Mouse (Mus musculus) liver, postnatal 0 days (tissue): ENCODE results near the gene Akap7. TPM values are rescaled to one million over a fixed set of nuclear protein-coding genes. Genes with fewer than 3 reads are reported as not detected.

Source experiments
- ATAC-seq: fragments of 200-750 bp; cut with Nextera tagmentation; 2 replicates; pipeline ENCODE4 v1.8.0; 2017; ENCODE audit warnings: mild to moderate bottlenecking, moderate library complexity
- DNase-seq: peaks from one replicate; pipeline ENCODE4 v3.0.0-alpha.2; 2016
- H3K27ac ChIP-seq: fragments of 300-500 bp; sonication (generic); 2 replicates; pipeline ENCODE4 v1.5.1; 2014; ENCODE audit warnings: antibody characterized with exemption, moderate library complexity, mild to moderate bottlenecking, low read depth
- H3K27me3 ChIP-seq: fragments of 300-500 bp; sonication (generic); 2 replicates; pipeline ENCODE4 v1.6.1; 2014; ENCODE audit warnings: low read length, control low read depth, mixed read lengths; ENCODE audit not compliant: insufficient read depth
- H3K36me3 ChIP-seq: fragments of 300-500 bp; sonication (generic); replicated peaks from 2 replicates; pipeline ENCODE4 v1.6.1; 2014; ENCODE audit warnings: mild to moderate bottlenecking, control low read depth, low read length, moderate library complexity, mixed read lengths; ENCODE audit not compliant: insufficient read depth
- H3K4me1 ChIP-seq: fragments of 300-500 bp; sonication (generic); 2 replicates; pipeline ENCODE4 v1.6.1; 2014; ENCODE audit warnings: antibody characterized with exemption, mild to moderate bottlenecking, control low read depth; ENCODE audit not compliant: insufficient read depth
- H3K4me2 ChIP-seq: fragments of 300-500 bp; sonication (generic); 2 replicates; pipeline ENCODE4 v1.6.1; 2014; ENCODE audit warnings: low read depth, mild to moderate bottlenecking, low read length, moderate library complexity, mixed read lengths
- H3K4me3 ChIP-seq: fragments of 300-500 bp; sonication (generic); 2 replicates; pipeline ENCODE4 v1.5.1; 2014; ENCODE audit warnings: low read depth, low read length
- H3K9ac ChIP-seq: fragments of 300-500 bp; sonication (generic); replicated peaks from 2 replicates; pipeline ENCODE4 v1.6.1; 2014; ENCODE audit warnings: mild to moderate bottlenecking, moderate library complexity
- H3K9me3 ChIP-seq: fragments of 300-500 bp; sonication (generic); 2 replicates; pipeline ENCODE4 v1.6.1; 2016; ENCODE audit warnings: mild to moderate bottlenecking, control low read depth, low read length, mixed read lengths
- CTCF ChIP-seq: sonication (generic); IDR thresholded peaks from 2 replicates; pipeline ENCODE4 v1.5.1; 2016; ENCODE audit warnings: antibody characterized with exemption, low read depth
- EP300 ChIP-seq: IDR thresholded peaks from 2 replicates; pipeline ENCODE4 v1.6.1; 2016; ENCODE audit warnings: antibody characterized with exemption, low read depth, mild to moderate bottlenecking
- WGBS: fragments of 180-500 bp; shearing (Covaris S2); extraction: QIAGEN DNeasy Blood & Tissue Kit; methylation state at CpG from one replicate; pipeline ENCODE4 v1.1.7; 2014; ENCODE audit not compliant: insufficient replicate concordance; 5-methylcytosine and 5-hydroxymethylcytosine counted together
- polyA plus RNA-seq: library from polyadenylated mRNA; unstranded; fragments of >200 nt; fragmentation: Nextera tagmentation; extraction: Ambion mirVana; gene quantifications from 2 replicates; pipeline ENCODE4 v1.2.1, GENCODE M21; 2015

Akap7 gene
- polyA plus RNA-seq, 1 experiment from 2014 or later: 15.9 TPM

DNA sequence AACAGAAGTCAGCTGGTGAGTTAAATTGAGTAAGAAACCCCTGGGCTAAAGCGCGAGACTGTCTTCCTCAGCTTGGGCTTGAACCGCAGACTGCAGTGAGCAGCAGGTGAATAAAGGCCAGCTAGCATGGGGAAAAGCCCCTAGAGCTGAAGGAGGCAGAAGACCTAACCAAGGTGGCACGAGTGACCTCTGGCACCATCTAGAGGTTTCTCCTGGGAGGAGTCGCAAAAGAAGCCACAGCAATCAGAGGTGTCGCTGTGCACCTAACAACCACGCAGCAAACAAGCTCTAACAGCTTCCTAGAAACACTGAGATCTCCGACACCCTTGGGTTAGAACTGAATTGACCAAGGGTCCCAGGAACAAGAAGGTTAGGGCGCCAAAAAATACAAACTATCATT, 68.5 kb downstream of the Akap7 start:
- H3K9ac ChIP-seq: no peak overlapping the region
- H3K36me3 ChIP-seq: no peaks in the 10 kb centered on the region
- no peak for ATAC-seq
- whole genome bisulfite sequencing: 34% methylated on average over 9 of the region's 9 CpGs
- no peak overlapping the region for H3K4me3 ChIP-seq
- peak; percentile 29 for DNase-seq
- H3K27me3 ChIP-seq: no peaks in the 10 kb centered on the region
- H3K9me3 ChIP-seq: no peaks in the 10 kb centered on the region
- H3K27ac ChIP-seq: no peak overlapping the region
- TF ChIP-seq EP300 (no peak), CTCF (peak; percentile 63)
- no peak overlapping the region for H3K4me2 ChIP-seq
- H3K4me1 ChIP-seq: no peaks in the 10 kb centered on the region

DNA sequence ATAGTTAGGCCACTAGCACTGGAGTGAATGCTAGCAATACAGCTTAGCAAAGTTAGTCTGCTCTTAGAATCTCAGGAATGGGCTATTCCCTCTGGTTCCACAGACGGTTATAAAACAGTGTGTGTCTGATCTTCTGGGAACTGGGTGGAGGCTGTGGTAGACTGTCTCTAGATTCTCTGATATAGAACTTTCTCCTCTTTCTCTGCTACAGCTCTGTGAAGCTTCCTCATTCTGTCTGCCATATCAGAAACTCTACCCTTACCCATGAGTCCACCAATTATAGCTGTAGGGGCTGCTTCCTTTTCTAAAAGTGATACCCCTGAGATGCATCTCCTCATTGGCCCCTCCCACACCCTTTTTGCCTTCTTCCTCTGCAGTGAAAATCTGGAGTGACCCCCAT, 73.6 kb downstream of the Akap7 start:
- H3K36me3 ChIP-seq: no peaks in the 10 kb centered on the region
- no peak overlapping the region for H3K4me2 ChIP-seq
- H3K9ac ChIP-seq: no peak overlapping the region
- no peak overlapping the region for H3K4me3 ChIP-seq
- no peaks in the 10 kb centered on the region for H3K27me3 ChIP-seq
- WGBS: 53% methylated on average over 1 of the region's 1 CpGs
- DNase-seq (no peak), ATAC-seq (no peak)
- no peaks in the 10 kb centered on the region for H3K9me3 ChIP-seq
- no peak for TF ChIP-seq EP300
- no peaks in the 10 kb centered on the region for H3K4me1 ChIP-seq
- no peak overlapping the region for H3K27ac ChIP-seq

DNA sequence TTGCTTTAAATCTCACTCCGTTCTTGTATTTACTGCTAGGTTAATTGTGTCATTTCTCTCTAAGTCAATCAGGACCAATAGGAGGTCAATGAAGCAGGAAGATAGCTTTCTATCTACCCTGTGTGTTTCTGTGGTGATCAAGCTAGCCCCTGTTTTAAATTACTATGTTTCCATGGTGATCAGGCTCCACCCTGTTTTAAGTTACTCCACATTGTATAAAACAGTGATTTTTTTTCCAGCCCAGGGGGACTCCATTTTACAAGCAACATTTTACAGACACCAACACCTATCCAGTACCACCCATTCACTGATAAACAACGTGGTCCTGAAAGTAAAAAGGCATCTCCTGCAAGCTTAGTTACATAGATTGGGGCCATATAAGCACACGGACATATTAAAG, 75.0 kb downstream of the Akap7 start:
- Histone ChIP-seq H3K36me3 (no peaks in the 10 kb centered on the region), H3K27ac (no peak overlapping the region), H3K9ac (no peak overlapping the region), H3K4me2 (no peak overlapping the region), H3K27me3 (no peaks in the 10 kb centered on the region), H3K9me3 (no peaks in the 10 kb centered on the region), H3K4me1 (no peaks in the 10 kb centered on the region), H3K4me3 (no peak overlapping the region)
- 71% methylated on average over 3 of the region's 3 CpGs for WGBS
- TF ChIP-seq EP300 (no peak), CTCF (no peak)
- no peak for ATAC-seq
- no peak for DNase-seq

DNA sequence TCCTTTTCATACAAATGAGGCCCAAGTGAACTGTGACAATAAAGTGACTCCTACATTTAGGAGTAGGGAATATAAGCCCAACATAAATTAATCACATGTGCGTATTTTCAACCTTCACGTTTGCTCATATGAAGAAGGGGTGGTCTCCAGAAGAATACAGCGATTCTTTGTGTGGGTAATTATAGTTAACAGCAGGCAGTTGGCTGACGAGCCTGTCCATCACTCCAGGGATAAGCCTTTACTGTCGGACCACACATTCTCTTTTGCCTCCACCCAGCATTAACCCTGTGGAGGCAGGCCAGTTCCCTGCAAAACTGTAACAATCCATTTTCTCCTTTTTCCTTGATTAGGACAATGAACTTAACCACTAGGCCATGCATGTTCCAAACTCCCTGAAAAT, 76.3 kb downstream of the Akap7 start:
- TF ChIP-seq CTCF: no peak
- TF ChIP-seq EP300: no peak
- Histone ChIP-seq H3K9ac (no peak overlapping the region), H3K4me3 (no peak overlapping the region), H3K27me3 (no peaks in the 10 kb centered on the region), H3K9me3 (no peaks in the 10 kb centered on the region), H3K4me2 (no peak overlapping the region), H3K27ac (no peak overlapping the region), H3K36me3 (no peaks in the 10 kb centered on the region), H3K4me1 (no peaks in the 10 kb centered on the region)
- ATAC-seq: no peak
- DNase-seq: no peak
- 73% methylated on average over 5 of the region's 5 CpGs for WGBS

DNA sequence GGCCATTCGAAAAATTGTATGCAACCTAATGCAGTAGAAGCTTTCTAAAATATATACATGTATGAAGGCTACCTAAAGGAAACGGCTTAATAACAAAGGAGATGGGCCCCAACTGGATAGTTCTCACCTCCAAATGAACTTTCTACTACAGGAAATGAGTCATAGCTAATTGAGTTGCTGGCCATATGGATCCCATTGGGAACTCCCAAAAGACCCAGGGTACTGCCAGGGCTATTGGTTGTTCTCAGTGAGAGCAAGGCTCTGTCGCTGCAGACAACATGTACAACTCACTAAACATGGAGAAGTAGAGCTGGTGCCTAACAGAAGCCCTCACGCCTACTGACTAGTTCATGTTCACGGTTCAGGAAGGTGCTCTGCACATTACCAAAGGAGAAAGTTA, 83.3 kb downstream of the Akap7 start:
- no peak for ATAC-seq
- no peak overlapping the region for H3K4me2 ChIP-seq
- H3K9ac ChIP-seq: no peak overlapping the region
- no peak for TF ChIP-seq EP300
- no peak for TF ChIP-seq CTCF
- H3K36me3 ChIP-seq: no peaks in the 10 kb centered on the region
- H3K27ac ChIP-seq: no peak overlapping the region
- WGBS: 85% methylated on average over 5 of the region's 5 CpGs
- no peaks in the 10 kb centered on the region for H3K4me1 ChIP-seq
- no peak overlapping the region for H3K4me3 ChIP-seq
- no peaks in the 10 kb centered on the region for H3K27me3 ChIP-seq
- no peak for DNase-seq
- H3K9me3 ChIP-seq: no peaks in the 10 kb centered on the region

DNA sequence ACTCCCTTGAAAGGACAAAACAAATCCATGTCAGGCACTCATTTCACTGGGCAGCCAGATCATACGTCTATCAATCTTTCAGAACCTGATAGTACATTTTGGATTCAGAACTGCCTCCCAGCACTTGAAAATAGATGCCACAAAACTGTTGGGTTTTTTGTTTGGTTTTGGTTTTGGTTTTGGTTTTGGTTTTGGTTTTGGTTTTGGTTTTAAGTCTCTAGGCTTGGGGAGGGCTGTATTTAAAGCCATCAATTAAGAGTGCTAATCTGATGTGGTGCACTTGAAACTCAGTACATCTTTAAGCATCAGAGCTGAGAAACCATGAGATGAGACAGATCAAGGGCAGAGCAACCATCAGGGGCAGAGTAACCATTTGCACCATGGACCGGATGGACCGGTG, 86.9 kb downstream of the Akap7 start:
- H3K4me1 ChIP-seq: no peaks in the 10 kb centered on the region
- H3K9ac ChIP-seq: no peak overlapping the region
- H3K27ac ChIP-seq: no peak overlapping the region
- H3K4me2 ChIP-seq: no peak overlapping the region
- H3K9me3 ChIP-seq: no peaks in the 10 kb centered on the region
- no peak overlapping the region for H3K4me3 ChIP-seq
- no peaks in the 10 kb centered on the region for H3K36me3 ChIP-seq
- DNase-seq (no peak), ATAC-seq (no peak)
- WGBS: 84% methylated on average over 3 of the region's 3 CpGs
- TF ChIP-seq CTCF (no peak), EP300 (no peak)
- H3K27me3 ChIP-seq: no peaks in the 10 kb centered on the region

DNA sequence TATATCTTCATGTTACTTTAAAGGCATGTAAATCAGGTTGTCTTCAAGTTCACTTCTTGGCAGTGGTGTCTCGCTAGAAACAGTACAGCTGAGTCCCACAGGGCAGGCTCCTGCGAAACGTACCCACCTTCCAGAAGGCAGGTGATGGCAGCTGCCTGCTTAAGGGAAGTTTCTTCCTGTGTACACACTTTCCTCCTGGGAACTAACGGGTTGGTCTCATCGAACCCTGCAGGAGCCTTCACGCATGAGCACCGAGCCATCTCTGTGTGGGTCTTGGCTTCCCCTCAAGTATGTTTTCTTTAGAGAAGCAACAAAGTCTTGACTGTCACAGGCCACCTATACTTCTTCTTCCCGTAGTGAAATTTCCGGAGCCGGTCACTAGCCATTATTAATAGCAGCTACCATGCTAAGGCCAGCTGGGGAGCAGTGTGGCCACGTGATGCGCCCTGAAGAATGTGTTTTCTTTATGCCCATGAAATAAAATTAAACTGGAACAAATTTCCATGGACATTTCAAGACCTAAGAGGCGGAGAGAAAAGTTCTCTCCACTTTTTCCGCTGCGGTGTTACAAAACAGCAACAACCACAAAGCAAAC, 87.7 kb downstream of the Akap7 start:
- no peak for ATAC-seq
- WGBS: 89% methylated on average over 15 of the region's 15 CpGs

More for the DNA sequence above, 87.7 kb downstream of the Akap7 start:
- TF ChIP-seq CTCF: no peak
- no peak for TF ChIP-seq EP300
- Histone ChIP-seq H3K4me3 (no peak overlapping the region), H3K36me3 (no peaks in the 10 kb centered on the region), H3K4me2 (no peak overlapping the region), H3K9ac (no peak overlapping the region), H3K27ac (no peak overlapping the region), H3K9me3 (no peaks in the 10 kb centered on the region), H3K4me1 (no peaks in the 10 kb centered on the region), H3K27me3 (no peaks in the 10 kb centered on the region)
- DNase-seq: no peak
